Mouse (Mus musculus) ES-E14 (cell line): ENCODE data around the gene Scai. TPM values are rescaled to one million over a fixed set of nuclear protein-coding genes. Genes with fewer than 3 reads are reported as not detected.

Experiments used
- DNase-seq: peaks from one replicate; pipeline ENCODE4 v3.0.0-alpha.2; 2013; ENCODE audit warnings: low read depth, low spot score
- H3K27ac ChIP-seq: 2 replicates; pipeline ENCODE4 v1.5.1; 2012; ENCODE audit warnings: low read depth, mild to moderate bottlenecking, low read length, moderate library complexity, mixed read lengths; ENCODE audit not compliant: poor library complexity, insufficient read depth, severe bottlenecking
- H3K36me3 ChIP-seq: 2 replicates; pipeline ENCODE4 v1.6.1; 2012; ENCODE audit warnings: mild to moderate bottlenecking, low read length, moderate library complexity, mixed read lengths; ENCODE audit not compliant: control insufficient read depth, poor library complexity, insufficient read depth, severe bottlenecking
- H3K4me1 ChIP-seq, 2 experiments: fragments of 150-350 bp in 1 of 2; sonication (generic) in 1 of 2; 2 replicates each; pipeline ENCODE4 v1.6.1; 2012; ENCODE audit warnings: low read length in 2 of 2, mild to moderate bottlenecking in 1 of 2, mixed read lengths in 1 of 2; ENCODE audit not compliant: control insufficient read depth in 2 of 2, insufficient read depth in 2 of 2, poor library complexity in 1 of 2
- H3K4me3 ChIP-seq, 2 experiments: fragments of 150-350 bp in 1 of 2; sonication (generic) in 1 of 2; 2 replicates each; pipeline ENCODE4 v1.5.1; 2012; ENCODE audit warnings: low read length in 2 of 2, low read depth in 1 of 2, mild to moderate bottlenecking in 1 of 2, mixed read lengths in 1 of 2; ENCODE audit not compliant: insufficient read depth in 1 of 2, poor library complexity in 1 of 2, severe bottlenecking in 1 of 2
- H3K9ac ChIP-seq: 2 replicates; pipeline ENCODE4 v1.6.1; 2012; ENCODE audit warnings: low read depth, mild to moderate bottlenecking, low read length, mixed read lengths; ENCODE audit not compliant: poor library complexity, insufficient read depth, severe bottlenecking
- H3K9me3 ChIP-seq: fragments of 150-350 bp; sonication (generic); 2 replicates; pipeline ENCODE4 v1.6.1; 2012; ENCODE audit warnings: low read depth, mild to moderate bottlenecking, low read length; ENCODE audit not compliant: control insufficient read depth, insufficient read depth
- CHD2 ChIP-seq: IDR thresholded peaks from 2 replicates; pipeline ENCODE4 v1.6.1; 2014; ENCODE audit warnings: mild to moderate bottlenecking, low read depth, low read length, inconsistent platforms
- HCFC1 ChIP-seq: IDR thresholded peaks from 2 replicates; pipeline ENCODE4 v1.6.1; 2012; ENCODE audit warnings: low read length, inconsistent platforms, borderline replicate concordance; ENCODE audit not compliant: insufficient read depth
- MAFK ChIP-seq: IDR thresholded peaks from 2 replicates; pipeline ENCODE4 v1.6.1; 2014; ENCODE audit warnings: mild to moderate bottlenecking, low read depth, low read length, inconsistent platforms; ENCODE audit not compliant: insufficient read depth
- ZC3H11A ChIP-seq: IDR thresholded peaks from 2 replicates; pipeline ENCODE4 v1.6.1; 2012; ENCODE audit warnings: low read depth, mild to moderate bottlenecking, inconsistent platforms, low read length, borderline replicate concordance
- ZNF384 ChIP-seq: IDR thresholded peaks from 2 replicates; pipeline ENCODE4 v1.6.1; 2012; ENCODE audit warnings: low read depth, low read length, inconsistent platforms
- in situ Hi-C, 2 experiments: fragments of 600-800 bp; cut with MboI; formaldehyde crosslinking; loops; one replicate each; pipeline ENCODE4 v1.15.1; 2025; ENCODE audit warnings: low sequenced_read_pairs in 2 of 2, inconsistent platforms in 1 of 2; ENCODE audit not compliant: unreplicated experiment in 2 of 2
- total RNA-seq: library from RNA; depleted of rRNA; stranded (reverse); fragments of 300-350 nt; gene quantifications from 2 replicates; pipeline ENCODE4 v1.2.3, GENCODE M21; 2012

Scai gene
- total RNA-seq, 1 experiment: 12.4 TPM

- no peak for DNase-seq
- Histone ChIP-seq H3K4me3 (no peak overlapping the region), H3K27ac (no peak overlapping the region), H3K4me1 (peaks cover 0 to 3% of the 10 kb centered on the region in 2 experiments; a peak in 1 of 4 replicates), H3K36me3 (no peaks in the 10 kb centered on the region; the same call in 1 of the 2 replicates), H3K9me3 (no peaks in the 10 kb centered on the region), H3K9ac (no peak overlapping the region)
- in situ Hi-C loops: no loop called here
- no peak for TF ChIP-seq HCFC1
- no peak for TF ChIP-seq CHD2
- TF ChIP-seq MAFK: no peak
- TF ChIP-seq ZNF384: no peak
- no peak for TF ChIP-seq ZC3H11A
Observed at GRCm38 (mm10) chr2:39157916-39158315, 32.6 kb downstream of the Scai start.

GRCm38 (mm10) chr2:39156821-39157220, 33.7 kb downstream of the Scai start:
- Histone ChIP-seq H3K36me3 (no peaks in the 10 kb centered on the region; the same call in 1 of the 2 replicates), H3K27ac (no peak overlapping the region), H3K9me3 (no peaks in the 10 kb centered on the region), H3K4me1 (peaks cover 0 to 2% of the 10 kb centered on the region in 2 experiments; a peak in 1 of 4 replicates), H3K9ac (no peak overlapping the region), H3K4me3 (no peak overlapping the region)
- TF ChIP-seq HCFC1: no peak
- TF ChIP-seq CHD2: no peak
- TF ChIP-seq ZNF384: no peak
- TF ChIP-seq ZC3H11A: no peak
- no peak for TF ChIP-seq MAFK
- DNase-seq: no peak
- in situ Hi-C loops: no loop called here

- Histone ChIP-seq H3K4me3 (no peak overlapping the region), H3K9me3 (no peaks in the 10 kb centered on the region), H3K27ac (no peak overlapping the region), H3K9ac (no peak overlapping the region), H3K4me1 (0 out of 4 replicates have a peak, but pooled peaks cover 0 to 2% of the 10 kb centered on the region in 2 experiments), H3K36me3 (no peaks in the 10 kb centered on the region; the same call in 1 of the 2 replicates)
- TF ChIP-seq ZC3H11A (no peak), ZNF384 (no peak), MAFK (no peak), CHD2 (no peak), HCFC1 (no peak)
- in situ Hi-C loops: no loop called here
- no peak for DNase-seq
Observed at GRCm38 (mm10) chr2:39150943-39151342, 39.6 kb downstream of the Scai start.

- in situ Hi-C loops: no loop called here
- no peak for TF ChIP-seq MAFK
- no peak for TF ChIP-seq ZC3H11A
- TF ChIP-seq CHD2: no peak
- no peak for TF ChIP-seq ZNF384
- no peak for TF ChIP-seq HCFC1
- Histone ChIP-seq H3K9ac (no peak overlapping the region), H3K4me1 (0 out of 4 replicates have a peak, but pooled peaks cover 0 to 2% of the 10 kb centered on the region in 2 experiments), H3K27ac (no peak overlapping the region), H3K4me3 (no peak overlapping the region), H3K9me3 (no peaks in the 10 kb centered on the region), H3K36me3 (no peaks in the 10 kb centered on the region)
- no peak for DNase-seq
Observed at GRCm38 (mm10) chr2:39148075-39148474, 42.5 kb downstream of the Scai start.
